In the genomic region with DNA sequence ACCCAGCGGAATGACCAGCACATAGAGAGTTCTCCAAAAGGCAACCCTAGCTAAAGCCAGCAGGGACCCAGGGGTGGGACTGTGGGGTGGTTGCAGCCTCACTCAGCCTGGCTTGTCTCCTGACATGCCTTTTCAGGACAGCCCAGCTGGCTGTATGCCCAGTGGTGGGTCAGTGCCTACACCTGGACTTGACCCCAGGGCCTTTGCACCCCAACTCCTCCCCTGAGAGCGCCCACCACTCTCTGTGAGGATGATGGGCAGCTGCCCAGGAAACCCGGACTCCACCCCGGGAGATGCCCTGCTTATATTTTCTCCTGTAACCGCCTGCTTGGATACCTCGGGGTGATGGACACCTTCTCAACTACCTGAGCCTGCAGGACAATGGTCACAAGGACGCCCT, we compare ENCODE assay signal across 10 mouse cellular contexts. TPM values are rescaled to one million over a fixed set of nuclear protein-coding genes. Genes with fewer than 3 reads are reported as not detected.
DNase-seq lines count a peak whose midpoint lies in the region; ATAC-seq and TF ChIP-seq lines count a peak whose summit lies in the region.
"Had no signal": no experiment of that assay in that cellular context is flagged by ENCODE, and none has a peak within 500 bp of the region (broad histone marks: within the 10 kb centered on the region; RNA-seq: fewer than 3 reads in every experiment).

No protein-coding gene starts in this region.

- H3K27me3 ChIP-seq in intestine, embryonic 15.5 days (replicated peaks): peaks cover 26% of the 10 kb centered on the region
- peaks cover 27% of the 10 kb centered on the region for H3K27me3 ChIP-seq in intestine, postnatal 0 days (replicated peaks; ENCODE audit: control insufficient read depth, insufficient read depth, low read length)
- H3K27me3 ChIP-seq in hindbrain, embryonic 12.5 days: peaks cover 42% of the 10 kb centered on the region
- H3K27me3 ChIP-seq in midbrain, embryonic 15.5 days (replicated peaks): 0 out of 2 replicates have a peak, but pooled peaks cover 8% of the 10 kb centered on the region

- peak overlapping the region; percentile 55; the same call in 1 of the 2 replicates for H3K4me3 ChIP-seq in intestine, embryonic 15.5 days (replicated peaks)
- H3K4me3 ChIP-seq in intestine, postnatal 0 days (ENCODE audit: low read depth, low read length): no peak overlapping the region
- H3K4me3 ChIP-seq in cortical plate, adult 2 months (ENCODE audit: insufficient read depth, low read length): peak overlapping the region; percentile 99
- peak overlapping the region; percentile 51 for H3K4me3 ChIP-seq in hindbrain, embryonic 12.5 days
- H3K4me3 ChIP-seq in midbrain, embryonic 15.5 days: peak overlapping the region; percentile 68

- H3K36me3 ChIP-seq in intestine, embryonic 15.5 days: no peaks in the 10 kb centered on the region
- no peaks in the 10 kb centered on the region for H3K36me3 ChIP-seq in intestine, postnatal 0 days (ENCODE audit: control insufficient read depth, insufficient read depth)
- H3K36me3 ChIP-seq in hindbrain, embryonic 12.5 days: no peaks in the 10 kb centered on the region
- no peaks in the 10 kb centered on the region for H3K36me3 ChIP-seq in midbrain, embryonic 15.5 days (replicated peaks)

- TF ChIP-seq CTCF in intestine, postnatal 0 days (IDR thresholded peaks at IDR 0.05; ENCODE audit: low read depth): no peak
- TF ChIP-seq CTCF in cortical plate, adult 2 months (IDR thresholded peaks at IDR 0.05; ENCODE audit: extremely low read depth, insufficient read depth, low read length): no peak

- H3K4me1 ChIP-seq in intestine, embryonic 15.5 days (replicated peaks): peaks cover 8% of the 10 kb centered on the region; the same call in 1 of the 2 replicates
- 0 out of 2 replicates have a peak, but pooled peaks cover 3% of the 10 kb centered on the region for H3K4me1 ChIP-seq in intestine, postnatal 0 days (replicated peaks; ENCODE audit: control insufficient read depth, insufficient read depth, low read length)
- H3K4me1 ChIP-seq in cortical plate, adult 2 months (ENCODE audit: control insufficient read depth, insufficient read depth, low read length): peaks cover 8% of the 10 kb centered on the region
- 0 out of 2 replicates have a peak, but pooled peaks cover 11% of the 10 kb centered on the region for H3K4me1 ChIP-seq in hindbrain, embryonic 12.5 days
- peaks cover 39% of the 10 kb centered on the region for H3K4me1 ChIP-seq in midbrain, embryonic 15.5 days

- ATAC-seq in intestine, embryonic 15.5 days: no peak
- ATAC-seq in intestine, postnatal 0 days: no peak; the same call in 1 of the 2 replicates
- ATAC-seq in hindbrain, embryonic 12.5 days (ENCODE audit: low FRiP score): 0 out of 2 replicates have a peak, but pooled peaks have one; percentile 23
- 0 out of 2 replicates have a peak, but pooled peaks have one; percentile 7 for ATAC-seq in midbrain, embryonic 15.5 days (replicated peaks)

- H3K27ac ChIP-seq in intestine, embryonic 15.5 days: no peak overlapping the region
- no peak overlapping the region for H3K27ac ChIP-seq in intestine, postnatal 0 days (ENCODE audit: low read depth, low read length)
- H3K27ac ChIP-seq in cortical plate, adult 2 months (ENCODE audit: insufficient read depth, low read length): peak overlapping the region; percentile 89
- no peak overlapping the region for H3K27ac ChIP-seq in hindbrain, embryonic 12.5 days
- H3K27ac ChIP-seq in midbrain, embryonic 15.5 days: no peak overlapping the region

- no peaks in the 10 kb centered on the region for H3K9me3 ChIP-seq in intestine, embryonic 15.5 days
- H3K9me3 ChIP-seq in intestine, postnatal 0 days (ENCODE audit: control insufficient read depth): no peaks in the 10 kb centered on the region
- H3K9me3 ChIP-seq in hindbrain, embryonic 12.5 days (replicated peaks): no peaks in the 10 kb centered on the region
- H3K9me3 ChIP-seq in midbrain, embryonic 15.5 days: no peaks in the 10 kb centered on the region

- peak overlapping the region; percentile 96 for H3K4me2 ChIP-seq in intestine, embryonic 15.5 days (replicated peaks)
- H3K4me2 ChIP-seq in intestine, postnatal 0 days (replicated peaks; ENCODE audit: low read depth): no peak overlapping the region
- peak overlapping the region; percentile 79 for H3K4me2 ChIP-seq in hindbrain, embryonic 12.5 days (replicated peaks)
- H3K4me2 ChIP-seq in midbrain, embryonic 15.5 days: peak overlapping the region; percentile 74

- H3K9ac ChIP-seq in intestine, embryonic 15.5 days: no peak overlapping the region
- no peak overlapping the region for H3K9ac ChIP-seq in intestine, postnatal 0 days (ENCODE audit: low read depth, low read length)
- H3K9ac ChIP-seq in hindbrain, embryonic 12.5 days: peak overlapping the region; percentile 50; the same call in 1 of the 2 replicates
- H3K9ac ChIP-seq in midbrain, embryonic 15.5 days: peak overlapping the region; percentile 63

- WGBS in intestine, embryonic 15.5 days: 78% methylated on average over 7 of the region's 7 CpGs
- WGBS in intestine, postnatal 0 days: 74% methylated on average over 7 of the region's 7 CpGs
- 79% methylated on average over 7 of the region's 7 CpGs for WGBS in hindbrain, embryonic 12.5 days
- 81% methylated on average over 7 of the region's 7 CpGs for WGBS in midbrain, embryonic 15.5 days

- DNase-seq in kidney, postnatal 10 days: no peak
- DNase-seq in c-Kit-positive CD71-positive TER-119-positive erythroid progenitor cells, embryonic 14.5 days (ENCODE audit: low spot score): no peak
- DNase-seq in lung, postnatal 14 days: no peak
- DNase-seq: gastrocnemius, postnatal 14 days; lung, postnatal 4 days had no signal

- no peak for TF ChIP-seq POLR2A in cortical plate, adult 2 months (IDR thresholded peaks at IDR 0.05; ENCODE audit: extremely low read depth, insufficient read depth, low read length)

RNA-seq across cellular contexts. Expression of a gene that starts 0.9 kb away (rescaled TPM):
- polyA plus RNA-seq in intestine, embryonic 15.5 days (2015; fragmentation: Nextera tagmentation; extraction: Ambion mirVana): 4.7 and 6.1 TPM in 2 replicates
- polyA plus RNA-seq in intestine, postnatal 0 days (2015; fragmentation: Nextera tagmentation; extraction: Ambion mirVana): 3.8 and 4.5 TPM in 2 replicates
- 440 and 441 TPM in 2 replicates for polyA plus RNA-seq in cortical plate, adult 2 months (2012; rRNA removed)
- 29.1 and 29.2 TPM in 2 replicates for polyA plus RNA-seq in hindbrain, embryonic 12.5 days (2016; fragmentation: Nextera tagmentation; extraction: Ambion mirVana)
- polyA plus RNA-seq in midbrain, embryonic 15.5 days (2015; fragmentation: Nextera tagmentation; extraction: Ambion mirVana): 87.1 and 93.8 TPM in 2 replicates

RNA-seq across cellular contexts. Expression of a gene that starts 18.3 kb away (rescaled TPM):
- polyA plus RNA-seq in intestine, embryonic 15.5 days (2015; fragmentation: Nextera tagmentation; extraction: Ambion mirVana): not detected in 2 replicates
- not detected in 2 replicates for polyA plus RNA-seq in intestine, postnatal 0 days (2015; fragmentation: Nextera tagmentation; extraction: Ambion mirVana)
- polyA plus RNA-seq in cortical plate, adult 2 months (2012; rRNA removed): not detected in 2 replicates
- not detected in 2 replicates for polyA plus RNA-seq in hindbrain, embryonic 12.5 days (2016; fragmentation: Nextera tagmentation; extraction: Ambion mirVana)
- polyA plus RNA-seq in midbrain, embryonic 15.5 days (2015; fragmentation: Nextera tagmentation; extraction: Ambion mirVana): not detected in 2 replicates

RNA-seq across cellular contexts. Expression of a gene that starts 39.4 kb away (rescaled TPM):
- polyA plus RNA-seq in intestine, embryonic 15.5 days (2015; fragmentation: Nextera tagmentation; extraction: Ambion mirVana): 0.05 and 0.10 TPM in 2 replicates
- not detected in 2 replicates for polyA plus RNA-seq in intestine, postnatal 0 days (2015; fragmentation: Nextera tagmentation; extraction: Ambion mirVana)
- 10.9 and 11.0 TPM in 2 replicates for polyA plus RNA-seq in cortical plate, adult 2 months (2012; rRNA removed)
- polyA plus RNA-seq in hindbrain, embryonic 12.5 days (2016; fragmentation: Nextera tagmentation; extraction: Ambion mirVana): 0.12 and 0.46 TPM in 2 replicates
- polyA plus RNA-seq in midbrain, embryonic 15.5 days (2015; fragmentation: Nextera tagmentation; extraction: Ambion mirVana): 0.56 and 0.78 TPM in 2 replicates

Comparison
In these comparisons a context has a peak if more than half of its experiments do, and no peak if none do; other contexts are left out.
1. ATAC-seq: peak in hindbrain, embryonic 12.5 days (single experiment) and midbrain, embryonic 15.5 days (single experiment); none in intestine, embryonic 15.5 days (single experiment) and intestine, postnatal 0 days (single experiment).
2. H3K9ac ChIP-seq: peak in hindbrain, embryonic 12.5 days (single experiment) and midbrain, embryonic 15.5 days (single experiment); none in intestine, embryonic 15.5 days (single experiment) and intestine, postnatal 0 days (single experiment).